Mouse (Mus musculus) E14TG2a.4 (cell line): ENCODE measurements at regions not wholly inside any gene's neighbourhood (a gene's known extent, or its start where the extent isn't known, plus 50 kb on each side); places are given as distances from the start of the nearest gene placed in this dataset.

Experiments used
- CTCF ChIP-seq: conservative IDR thresholded peaks from 2 replicates; pipeline ENCODE4 v1.5.1; 2014; ENCODE audit warnings: low read length
- NANOG ChIP-seq: IDR thresholded peaks from 2 replicates; pipeline ENCODE4 v1.6.1; 2014; ENCODE audit warnings: borderline replicate concordance, low read length, mixed read lengths
- POU5F1 ChIP-seq: IDR thresholded peaks from 2 replicates; pipeline ENCODE4 v1.6.1; 2014; ENCODE audit warnings: low read length, borderline replicate concordance

- no peak for TF ChIP-seq CTCF
- TF ChIP-seq POU5F1, result no peak
- TF ChIP-seq NANOG, result no peak
Measured at GRCm38 (mm10) chr15:96938406-96938805, 117.3 kb downstream of the Slc38a4 start.
